ENCODE assay signal across 24 mouse cellular contexts in genomic region chr16:34354042-34354441, GRCm38 (mm10).
"Had no signal": no experiment of that assay in that cellular context is flagged by ENCODE, and none has a peak within 500 bp of the region (broad histone marks: within the 10 kb centered on the region; RNA-seq: fewer than 3 reads in every experiment).

No protein-coding gene starts in this region.

- H3K4me3 ChIP-seq: forebrain, embryonic 15.5 days; heart, embryonic 13.5 days; heart, embryonic 15.5 days; hindbrain, embryonic 13.5 days; hindbrain, embryonic 15.5 days; kidney, embryonic 15.5 days; limb, embryonic 13.5 days; limb, embryonic 15.5 days had no signal

- H3K36me3 ChIP-seq: forebrain, embryonic 15.5 days; heart, embryonic 13.5 days; heart, embryonic 15.5 days; hindbrain, embryonic 15.5 days; limb, embryonic 15.5 days had no signal

- H3K4me2 ChIP-seq: forebrain, embryonic 15.5 days; heart, embryonic 11.5 days; heart, embryonic 13.5 days; heart, embryonic 15.5 days; hindbrain, embryonic 13.5 days; hindbrain, embryonic 15.5 days; kidney, embryonic 15.5 days; limb, embryonic 13.5 days; limb, embryonic 15.5 days had no signal

- ATAC-seq: forebrain, embryonic 15.5 days; forebrain, postnatal 0 days; hindbrain, postnatal 0 days; intestine, embryonic 16.5 days had no signal

- H3K9me3 ChIP-seq: forebrain, embryonic 15.5 days; heart, embryonic 13.5 days; heart, embryonic 15.5 days; hindbrain, embryonic 13.5 days; hindbrain, embryonic 15.5 days; kidney, embryonic 15.5 days; limb, embryonic 13.5 days; limb, embryonic 15.5 days had no signal

- H3K27me3 ChIP-seq: forebrain, embryonic 15.5 days; heart, embryonic 13.5 days; heart, embryonic 15.5 days; hindbrain, embryonic 13.5 days; hindbrain, embryonic 15.5 days; kidney, embryonic 15.5 days; limb, embryonic 13.5 days; limb, embryonic 15.5 days had no signal

- DNase-seq: forebrain, postnatal 0 days; gastrocnemius, postnatal 14 days; gastrocnemius, postnatal 36 days; heart, adult 11 months; kidney, adult 11 months; kidney, adult 2 months; kidney, adult 9 months; kidney, postnatal 14 days; kidney, postnatal 36 days; layer of hippocampus, adult 9-11 months; layer of hippocampus, postnatal 36 days; left cerebral cortex, postnatal 4 days had no signal

- H3K27ac ChIP-seq: forebrain, embryonic 15.5 days; hindbrain, embryonic 13.5 days; hindbrain, embryonic 15.5 days; hindbrain, postnatal 0 days; kidney, embryonic 15.5 days; kidney, postnatal 0 days; limb, embryonic 13.5 days; limb, embryonic 15.5 days had no signal

- H3K9ac ChIP-seq: forebrain, embryonic 15.5 days; forebrain, postnatal 0 days; heart, embryonic 13.5 days; heart, embryonic 15.5 days; hindbrain, embryonic 13.5 days; hindbrain, embryonic 15.5 days; kidney, embryonic 15.5 days; limb, embryonic 13.5 days; limb, embryonic 15.5 days had no signal

- H3K4me1 ChIP-seq: forebrain, embryonic 15.5 days; hindbrain, embryonic 15.5 days; limb, embryonic 13.5 days; limb, embryonic 15.5 days had no signal
